Mouse (Mus musculus): Measurements from ENCODE around the gene Ppp2r1b. TPM values are rescaled to one million over a fixed set of nuclear protein-coding genes. Genes with fewer than 3 reads are reported as not detected.

Gene Ppp2r1b
- total and polyA plus RNA-seq, 2 experiments = 5.2 to 10.8 TPM

GRCm38 (mm10) chr9:50922363-50923153 is 77.5 kb downstream of the Ppp2r1b start:
- H3K79me2 ChIP-seq (ENCODE audit: control insufficient read depth, insufficient read depth, low read length) = peaks cover 3% of the 10 kb centered on the region; the same call in 1 of the 2 replicates
- H3K36me3 ChIP-seq (ENCODE audit: control insufficient read depth, insufficient read depth, low read length) = no peaks in the 10 kb centered on the region
- peaks cover 1% of the 10 kb centered on the region; the same call in 1 of the 2 replicates for H3K4me1 ChIP-seq (ENCODE audit: control insufficient read depth, insufficient read depth, low read length)
- no peak overlapping the region for H3K9ac ChIP-seq (ENCODE audit: low read depth, low read length)
- no peak overlapping the region for H3K27ac ChIP-seq (replicated peaks; ENCODE audit: insufficient read depth, low read depth, low read length)
- TF ChIP-seq POLR2A (IDR thresholded peaks at IDR 0.05; ENCODE audit: extremely low read depth, insufficient read depth, low read length) (no peak), CTCF (IDR thresholded peaks at IDR 0.05; ENCODE audit: low read depth, low read length) (no peak)
- 73% methylated on average over 5 of the region's 5 CpGs for whole genome bisulfite sequencing
- no peaks in the 10 kb centered on the region for H3K27me3 ChIP-seq (ENCODE audit: control insufficient read depth, insufficient read depth, low read length)
- H3K4me3 ChIP-seq (ENCODE audit: insufficient read depth, low read depth, low read length) = no peak overlapping the region
- DNase-seq (ENCODE audit: extremely low read depth, low read depth, low spot score) = no peak

GRCm38 (mm10) chr9:50924454-50924853 is 79.4 kb downstream of the Ppp2r1b start:
- H3K79me2 ChIP-seq (ENCODE audit: control insufficient read depth, insufficient read depth, low read length) = peaks cover 3% of the 10 kb centered on the region; the same call in 1 of the 2 replicates
- H3K4me3 ChIP-seq (ENCODE audit: insufficient read depth, low read depth, low read length) = no peak overlapping the region
- no peak overlapping the region for H3K9ac ChIP-seq (ENCODE audit: low read depth, low read length)
- TF ChIP-seq CTCF (IDR thresholded peaks at IDR 0.05; ENCODE audit: low read depth, low read length) (no peak), POLR2A (IDR thresholded peaks at IDR 0.05; ENCODE audit: extremely low read depth, insufficient read depth, low read length) (no peak)
- peaks cover 1% of the 10 kb centered on the region; the same call in 1 of the 2 replicates for H3K4me1 ChIP-seq (ENCODE audit: control insufficient read depth, insufficient read depth, low read length)
- H3K27ac ChIP-seq (replicated peaks; ENCODE audit: insufficient read depth, low read depth, low read length) = no peak overlapping the region
- no peaks in the 10 kb centered on the region for H3K27me3 ChIP-seq (ENCODE audit: control insufficient read depth, insufficient read depth, low read length)
- no peaks in the 10 kb centered on the region; the same call in 1 of the 2 replicates for H3K36me3 ChIP-seq (ENCODE audit: control insufficient read depth, insufficient read depth, low read length)
- no peak for DNase-seq (ENCODE audit: extremely low read depth, low read depth, low spot score)

GRCm38 (mm10) chr9:50925801-50926200 is 80.7 kb downstream of the Ppp2r1b start:
- H3K27me3 ChIP-seq (ENCODE audit: control insufficient read depth, insufficient read depth, low read length) = no peaks in the 10 kb centered on the region
- H3K79me2 ChIP-seq (ENCODE audit: control insufficient read depth, insufficient read depth, low read length) = peaks cover 3% of the 10 kb centered on the region; the same call in 1 of the 2 replicates
- H3K4me1 ChIP-seq (ENCODE audit: control insufficient read depth, insufficient read depth, low read length) = peaks cover 1% of the 10 kb centered on the region; the same call in 1 of the 2 replicates
- peaks cover 3% of the 10 kb centered on the region; the same call in 1 of the 2 replicates for H3K36me3 ChIP-seq (ENCODE audit: control insufficient read depth, insufficient read depth, low read length)
- 71% methylated on average over 4 of the region's 4 CpGs for WGBS
- H3K27ac ChIP-seq (replicated peaks; ENCODE audit: insufficient read depth, low read depth, low read length) = no peak overlapping the region
- no peak overlapping the region for H3K4me3 ChIP-seq (ENCODE audit: insufficient read depth, low read depth, low read length)
- TF ChIP-seq POLR2A (IDR thresholded peaks at IDR 0.05; ENCODE audit: extremely low read depth, insufficient read depth, low read length) = no peak
- TF ChIP-seq CTCF (IDR thresholded peaks at IDR 0.05; ENCODE audit: low read depth, low read length) = no peak
- DNase-seq (ENCODE audit: extremely low read depth, low read depth, low spot score) = no peak
- H3K9ac ChIP-seq (ENCODE audit: low read depth, low read length) = no peak overlapping the region

GRCm38 (mm10) chr9:50929986-50930385 is 84.9 kb downstream of the Ppp2r1b start:
- Histone ChIP-seq H3K36me3 (ENCODE audit: control insufficient read depth, insufficient read depth, low read length) (peaks cover 8% of the 10 kb centered on the region; the same call in 1 of the 2 replicates), H3K27ac (replicated peaks; ENCODE audit: insufficient read depth, low read depth, low read length) (no peak overlapping the region), H3K4me3 (ENCODE audit: insufficient read depth, low read depth, low read length) (no peak overlapping the region), H3K9ac (ENCODE audit: low read depth, low read length) (no peak overlapping the region), H3K27me3 (ENCODE audit: control insufficient read depth, insufficient read depth, low read length) (no peaks in the 10 kb centered on the region), H3K79me2 (ENCODE audit: control insufficient read depth, insufficient read depth, low read length) (no peaks in the 10 kb centered on the region), H3K4me1 (ENCODE audit: control insufficient read depth, insufficient read depth, low read length) (no peaks in the 10 kb centered on the region)
- no peak for DNase-seq (ENCODE audit: extremely low read depth, low read depth, low spot score)
- TF ChIP-seq CTCF (IDR thresholded peaks at IDR 0.05; ENCODE audit: low read depth, low read length) = no peak
- no peak for TF ChIP-seq POLR2A (IDR thresholded peaks at IDR 0.05; ENCODE audit: extremely low read depth, insufficient read depth, low read length)

GRCm38 (mm10) chr9:50941804-50942401 is 96.8 kb downstream of the Ppp2r1b start:
- Histone ChIP-seq H3K27ac (replicated peaks; ENCODE audit: insufficient read depth, low read depth, low read length) (no peak overlapping the region), H3K27me3 (ENCODE audit: control insufficient read depth, insufficient read depth, low read length) (no peaks in the 10 kb centered on the region), H3K4me1 (ENCODE audit: control insufficient read depth, insufficient read depth, low read length) (no peaks in the 10 kb centered on the region), H3K36me3 (ENCODE audit: control insufficient read depth, insufficient read depth, low read length) (no peaks in the 10 kb centered on the region), H3K9ac (ENCODE audit: low read depth, low read length) (no peak overlapping the region), H3K79me2 (ENCODE audit: control insufficient read depth, insufficient read depth, low read length) (no peaks in the 10 kb centered on the region), H3K4me3 (ENCODE audit: insufficient read depth, low read depth, low read length) (no peak overlapping the region)
- WGBS = 88% methylated on average over 3 of the region's 3 CpGs
- TF ChIP-seq CTCF (IDR thresholded peaks at IDR 0.05; ENCODE audit: low read depth, low read length) (no peak), POLR2A (IDR thresholded peaks at IDR 0.05; ENCODE audit: extremely low read depth, insufficient read depth, low read length) (no peak)
- no peak for DNase-seq (ENCODE audit: extremely low read depth, low read depth, low spot score)

Measured in liver, adult 2 months (tissue).